Mouse (Mus musculus): ENCODE data around the gene 4930519G04Rik. TPM values are rescaled to one million over a fixed set of nuclear protein-coding genes. Genes with fewer than 3 reads are reported as not detected.
"Not testable (repeated sequence)": the region's sequence is repeated elsewhere in the genome, so short reads cannot be mapped to it uniquely, and the experiment has no call there.

Gene 4930519G04Rik
- polyA plus RNA-seq, 1 experiment from 2014 or later: not detected

GRCm38 (mm10) chr5:114816599-114816998, 36.9 kb upstream of the 4930519G04Rik start:
- 56% methylated on average over 6 of the region's 6 CpGs for WGBS
- H3K9me3 ChIP-seq: no peaks in the 10 kb centered on the region
- H3K4me1 ChIP-seq (replicated peaks): peaks cover 2% of the 10 kb centered on the region; the same call in 1 of the 2 replicates

GRCm38 (mm10) chr5:114818124-114818523, 35.3 kb upstream of the 4930519G04Rik start:
- Histone ChIP-seq H3K27ac (no peak overlapping the region), H3K4me2 (replicated peaks) (no peak overlapping the region), H3K27me3 (replicated peaks) (no peaks in the 10 kb centered on the region), H3K36me3 (0 out of 2 replicates have a peak, but pooled peaks cover 3% of the 10 kb centered on the region), H3K9ac (no peak overlapping the region), H3K4me3 (replicated peaks) (no peak overlapping the region), H3K4me1 (replicated peaks) (no peaks in the 10 kb centered on the region), H3K9me3 (no peaks in the 10 kb centered on the region)
- WGBS: 82% methylated on average over 11 of the region's 11 CpGs
- ATAC-seq: no peak

More at GRCm38 (mm10) chr5:114816599-114816998, 36.9 kb upstream of the 4930519G04Rik start:
- no peak overlapping the region for H3K9ac ChIP-seq
- no peak for ATAC-seq
- H3K27ac ChIP-seq: no peak overlapping the region
- H3K4me2 ChIP-seq (replicated peaks): no peak overlapping the region
- H3K36me3 ChIP-seq: 0 out of 2 replicates have a peak, but pooled peaks cover 3% of the 10 kb centered on the region
- H3K4me3 ChIP-seq (replicated peaks): no peak overlapping the region
- H3K27me3 ChIP-seq (replicated peaks): no peaks in the 10 kb centered on the region

- peak; percentile 82 for ATAC-seq
- H3K4me1 ChIP-seq (replicated peaks): no peaks in the 10 kb centered on the region
Observed at GRCm38 (mm10) chr5:114822796-114823688, 30.4 kb upstream of the 4930519G04Rik start, which contains the start of gene 1500011B03Rik. 1500011B03Rik (minus strand) TSS chr5:114823468.

GRCm38 (mm10) chr5:114824197-114824596, 29.3 kb upstream of the 4930519G04Rik start:
- Histone ChIP-seq H3K9me3 (no peaks in the 10 kb centered on the region), H3K4me3 (replicated peaks) (no peak overlapping the region), H3K27ac (no peak overlapping the region), H3K4me1 (replicated peaks) (no peaks in the 10 kb centered on the region), H3K9ac (no peak overlapping the region), H3K4me2 (replicated peaks) (no peak overlapping the region; the same call in 1 of the 2 replicates), H3K27me3 (replicated peaks) (no peaks in the 10 kb centered on the region), H3K36me3 (0 out of 2 replicates have a peak, but pooled peaks cover 3% of the 10 kb centered on the region)
- ATAC-seq: no peak
- 24% methylated on average over 9 of the region's 9 CpGs for WGBS

More at GRCm38 (mm10) chr5:114822796-114823688, 30.4 kb upstream of the 4930519G04Rik start, which contains the start of gene 1500011B03Rik:
- Histone ChIP-seq H3K27ac (peak within 1 kb of the TSS; percentile 78), H3K9me3 (no peaks in the 10 kb centered on the region), H3K4me2 (replicated peaks) (peak within 1 kb of the TSS; percentile 82), H3K27me3 (replicated peaks) (no peaks in the 10 kb centered on the region), H3K36me3 (0 out of 2 replicates have a peak, but pooled peaks cover 3% of the 10 kb centered on the region), H3K9ac (peak within 1 kb of the TSS; percentile 70), H3K4me3 (replicated peaks) (peak within 1 kb of the TSS; percentile 79)
- WGBS: 8% methylated on average over 53 of the region's 53 CpGs

- H3K27me3 ChIP-seq (replicated peaks): no peaks in the 10 kb centered on the region
- H3K4me1 ChIP-seq (replicated peaks): no peaks in the 10 kb centered on the region
- no peaks in the 10 kb centered on the region for H3K9me3 ChIP-seq
- peak overlapping the region; percentile 79 for H3K27ac ChIP-seq
- H3K36me3 ChIP-seq: 0 out of 2 replicates have a peak, but pooled peaks cover 3% of the 10 kb centered on the region
- peak overlapping the region; percentile 50 for H3K9ac ChIP-seq
- H3K4me3 ChIP-seq (replicated peaks): peak overlapping the region; percentile 44
- H3K4me2 ChIP-seq (replicated peaks): peak overlapping the region; percentile 88
- peak; percentile 97 for ATAC-seq
- WGBS: 6% methylated on average over 27 of the region's 27 CpGs
Observed at GRCm38 (mm10) chr5:114825978-114826691, 27.3 kb upstream of the 4930519G04Rik start.

- Histone ChIP-seq H3K27ac (no peak overlapping the region), H3K4me1 (replicated peaks) (no peaks in the 10 kb centered on the region), H3K36me3 (no peaks in the 10 kb centered on the region), H3K27me3 (replicated peaks) (no peaks in the 10 kb centered on the region), H3K4me2 (replicated peaks) (no peak overlapping the region), H3K4me3 (replicated peaks) (no peak overlapping the region), H3K9ac (no peak overlapping the region), H3K9me3 (no peaks in the 10 kb centered on the region)
- 83% methylated on average over 12 of the region's 12 CpGs for WGBS
- no peak for ATAC-seq
Observed at GRCm38 (mm10) chr5:114827427-114827826, 26.0 kb upstream of the 4930519G04Rik start.

- H3K9ac ChIP-seq: no peak overlapping the region
- H3K9me3 ChIP-seq: no peaks in the 10 kb centered on the region
- no peak overlapping the region for H3K4me3 ChIP-seq (replicated peaks)
- no peaks in the 10 kb centered on the region for H3K4me1 ChIP-seq (replicated peaks)
- no peaks in the 10 kb centered on the region for H3K36me3 ChIP-seq
- WGBS: 68% methylated on average over 3 of the region's 3 CpGs
- no peaks in the 10 kb centered on the region for H3K27me3 ChIP-seq (replicated peaks)
- H3K27ac ChIP-seq: no peak overlapping the region
- no peak overlapping the region for H3K4me2 ChIP-seq (replicated peaks)
- ATAC-seq: no peak
Observed at GRCm38 (mm10) chr5:114829740-114830139, 23.7 kb upstream of the 4930519G04Rik start.

GRCm38 (mm10) chr5:114836886-114837285, 16.6 kb upstream of the 4930519G04Rik start:
- ATAC-seq: no peak
- H3K9me3 ChIP-seq: no peaks in the 10 kb centered on the region
- no peaks in the 10 kb centered on the region for H3K27me3 ChIP-seq (replicated peaks)
- H3K4me3 ChIP-seq (replicated peaks): no peak overlapping the region
- no peaks in the 10 kb centered on the region for H3K36me3 ChIP-seq
- H3K4me1 ChIP-seq (replicated peaks): no peaks in the 10 kb centered on the region
- no peak overlapping the region for H3K4me2 ChIP-seq (replicated peaks)
- H3K9ac ChIP-seq: no peak overlapping the region
- 48% methylated on average over 12 of the region's 12 CpGs for WGBS
- no peak overlapping the region for H3K27ac ChIP-seq

GRCm38 (mm10) chr5:114840481-114840880, 13.0 kb upstream of the 4930519G04Rik start:
- not testable (repeated sequence) for H3K27me3 ChIP-seq (replicated peaks); H3K4me3 ChIP-seq (replicated peaks); H3K9me3 ChIP-seq; ATAC-seq; H3K4me1 ChIP-seq (replicated peaks); H3K27ac ChIP-seq; H3K4me2 ChIP-seq (replicated peaks); H3K9ac ChIP-seq; H3K36me3 ChIP-seq
- WGBS: 39% methylated on average over 5 of the region's 5 CpGs

- not testable (repeated sequence) for ATAC-seq; H3K9me3 ChIP-seq; H3K9ac ChIP-seq; H3K4me3 ChIP-seq (replicated peaks); H3K36me3 ChIP-seq; H3K4me1 ChIP-seq (replicated peaks); H3K4me2 ChIP-seq (replicated peaks); H3K27me3 ChIP-seq (replicated peaks); H3K27ac ChIP-seq
- 27% methylated on average over 3 of the region's 3 CpGs for WGBS
Observed at GRCm38 (mm10) chr5:114842155-114842554, 11.3 kb upstream of the 4930519G04Rik start.

GRCm38 (mm10) chr5:114842674-114843073, 10.8 kb upstream of the 4930519G04Rik start:
- Histone ChIP-seq H3K9me3 (no peaks in the 10 kb centered on the region), H3K9ac (no peak overlapping the region), H3K4me1 (replicated peaks) (peaks cover 6% of the 10 kb centered on the region), H3K36me3 (no peaks in the 10 kb centered on the region), H3K27ac (no peak overlapping the region), H3K27me3 (replicated peaks) (no peaks in the 10 kb centered on the region), H3K4me3 (replicated peaks) (no peak overlapping the region), H3K4me2 (replicated peaks) (no peak overlapping the region)
- 64% methylated on average over 5 of the region's 5 CpGs for WGBS
- no peak for ATAC-seq

- H3K27ac ChIP-seq; H3K9me3 ChIP-seq; H3K4me1 ChIP-seq (replicated peaks); H3K9ac ChIP-seq; ATAC-seq; H3K4me2 ChIP-seq (replicated peaks); H3K27me3 ChIP-seq (replicated peaks); H3K4me3 ChIP-seq (replicated peaks); H3K36me3 ChIP-seq: not testable (repeated sequence)
- 80% methylated on average over 2 of the region's 2 CpGs for WGBS
Observed at GRCm38 (mm10) chr5:114844371-114844770, 9.1 kb upstream of the 4930519G04Rik start.

Measured in intestine, embryonic 15.5 days (tissue).